Mouse (Mus musculus) ovary, postnatal 36 days (tissue): ENCODE measurements around the gene Fam161a.

ENCODE experiments used
- DNase-seq: peaks from one replicate; pipeline ENCODE4 v3.0.0; 2022; ENCODE audit warnings: low spot score, mixed read lengths

The Fam161a gene

GRCm38 (mm10) chr11:23007481-23008180 is at the start of gene Fam161a:
TSS of gene Fam161a (plus strand) at chr11:23007531.
- DNase-seq, result peak; percentile 46

GRCm38 (mm10) chr11:22957791-22958374 is 49.4 kb upstream of the Fam161a start:
- no peak for DNase-seq

- DNase-seq, result no peak
These were observed 45.2 kb upstream of the Fam161a start for GRCm38 (mm10) chr11:22962101-22962500.

GRCm38 (mm10) chr11:22964401-22964800 is 42.9 kb upstream of the Fam161a start:
- DNase-seq, result no peak

GRCm38 (mm10) chr11:22965503-22965902 is 41.8 kb upstream of the Fam161a start:
- no peak for DNase-seq

- DNase-seq, result no peak
These were observed 37.8 kb upstream of the Fam161a start for GRCm38 (mm10) chr11:22969486-22969885.

- DNase-seq, result no peak
These were observed 36.8 kb upstream of the Fam161a start for GRCm38 (mm10) chr11:22970546-22970945.

GRCm38 (mm10) chr11:22971835-22972709 is 35.3 kb upstream of the Fam161a start, which contains the start of gene Zrsr1:
TSS of gene Zrsr1 (plus strand) at chr11:22972005.
- DNase-seq, result peak; percentile 59

- peak; percentile 79 for DNase-seq
These were observed 34.4 kb upstream of the Fam161a start for GRCm38 (mm10) chr11:22972746-22973526.

- DNase-seq, result no peak
These were observed 33.7 kb upstream of the Fam161a start for GRCm38 (mm10) chr11:22973599-22973998.

- DNase-seq, result no peak
These were observed 29.1 kb upstream of the Fam161a start for GRCm38 (mm10) chr11:22978215-22978614.

- DNase-seq, result no peak
These were observed 28.6 kb upstream of the Fam161a start for GRCm38 (mm10) chr11:22978711-22979110.

GRCm38 (mm10) chr11:22979221-22979620 is 28.1 kb upstream of the Fam161a start:
- DNase-seq, result no peak

GRCm38 (mm10) chr11:22981041-22981440 is 26.3 kb upstream of the Fam161a start:
- DNase-seq, result no peak

GRCm38 (mm10) chr11:22981543-22981950 is 25.8 kb upstream of the Fam161a start:
- no peak for DNase-seq

GRCm38 (mm10) chr11:22981984-22982757 is 25.2 kb upstream of the Fam161a start, which contains the start of the genes Gm28048 and Commd1:
TSS of gene Gm28048 (minus strand) at chr11:22982090.
TSS of gene Commd1 (minus strand) at chr11:22982382.
- DNase-seq, result peak; percentile 96

GRCm38 (mm10) chr11:22982846-22983245 is 24.5 kb upstream of the Fam161a start:
- DNase-seq, result no peak

- no peak for DNase-seq
These were observed 21.8 kb upstream of the Fam161a start for GRCm38 (mm10) chr11:22985510-22985909.

GRCm38 (mm10) chr11:22987357-22987756 is 20.0 kb upstream of the Fam161a start:
- DNase-seq, result no peak

- no peak for DNase-seq
These were observed 17.5 kb upstream of the Fam161a start for GRCm38 (mm10) chr11:22989786-22990185.
